Mouse (Mus musculus) embryo, embryonic 10 days (tissue): ENCODE data around the gene Klhl20.
"Not testable (repeated sequence)": the region's sequence is repeated elsewhere in the genome, so short reads cannot be mapped to it uniquely, and the experiment has no call there.

Source experiments
- DNase-seq: peaks from one replicate; pipeline ENCODE4 v3.0.0-alpha.2; 2015; ENCODE audit warnings: low spot score

Klhl20 gene

GRCm38 (mm10) chr1:161130726-161131664, at the start of gene Klhl20:
TSS of gene Klhl20 (minus strand) at chr1:161131511.
- peak; percentile 97 for DNase-seq

DNA sequence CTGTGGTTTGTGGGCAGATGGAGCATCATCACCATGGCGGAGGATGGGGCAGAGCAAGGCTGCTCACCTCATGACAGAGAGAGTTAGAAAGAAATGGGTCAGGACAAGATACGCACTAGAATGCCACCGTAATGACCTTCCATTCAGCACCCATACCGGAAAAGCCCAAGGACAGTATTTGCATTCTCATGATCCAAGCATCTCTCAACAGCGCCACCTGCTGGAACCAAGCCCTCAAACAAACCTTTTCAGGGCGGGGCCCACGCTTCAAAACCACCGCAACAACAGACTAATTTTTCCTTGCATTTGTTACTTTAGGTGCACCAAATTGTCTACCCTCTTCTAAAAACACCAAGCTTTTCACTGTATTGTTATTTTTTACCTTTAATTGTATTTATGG, 49.4 kb upstream of the Klhl20 start:
- DNase-seq: peak; percentile 72

DNA sequence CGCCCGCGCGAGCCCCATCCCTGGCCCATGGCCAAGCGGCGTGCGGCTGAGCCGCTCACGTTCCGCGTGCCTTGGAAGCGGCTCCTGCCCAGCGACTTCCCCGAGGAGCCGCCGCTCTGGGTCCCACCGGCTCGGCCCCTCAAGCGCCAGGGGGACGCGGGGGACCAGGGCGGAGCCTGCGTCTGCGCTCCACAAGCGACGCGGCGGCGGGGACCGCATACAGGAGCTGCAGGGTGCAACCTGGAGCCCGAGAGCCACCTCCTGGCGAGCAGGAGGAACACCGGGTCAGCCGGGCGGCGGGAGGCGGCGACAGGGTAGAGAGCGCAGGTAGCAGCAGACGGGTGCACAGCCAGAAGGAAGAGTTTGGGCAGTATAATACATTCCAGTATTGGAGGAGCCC, 39.3 kb upstream of the Klhl20 start:
- DNase-seq: peak; percentile 82

- DNase-seq: no peak
Measured at GRCm38 (mm10) chr1:161160266-161160665, 29.0 kb upstream of the Klhl20 start.

- no peak for DNase-seq
Measured at GRCm38 (mm10) chr1:161159214-161159613, 27.9 kb upstream of the Klhl20 start, which contains the start of gene Tex50. TSS of gene Tex50 (minus strand) at chr1:161159314.

DNA sequence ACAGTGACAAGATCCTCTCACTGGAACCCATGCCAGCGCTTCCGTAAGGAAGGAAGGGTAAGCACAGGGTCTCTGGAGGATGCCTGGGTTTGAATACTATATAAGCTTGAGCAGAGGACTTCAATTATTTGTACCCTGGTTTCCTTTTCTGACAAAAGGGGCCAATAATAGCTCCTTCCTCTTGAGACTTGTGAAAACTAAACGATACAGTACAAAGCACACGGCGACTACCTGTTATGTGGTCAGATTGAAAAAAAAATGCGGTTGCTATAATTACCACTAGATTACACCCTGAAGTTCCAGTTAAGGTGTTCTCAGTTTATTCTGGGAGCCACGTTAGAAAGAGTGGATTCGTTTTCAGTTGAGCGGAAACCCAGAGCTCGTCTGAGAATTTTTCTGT, 25.2 kb upstream of the Klhl20 start:
- no peak for DNase-seq

- DNase-seq: no peak
Measured at GRCm38 (mm10) chr1:161151098-161151497, 19.8 kb upstream of the Klhl20 start.

DNA sequence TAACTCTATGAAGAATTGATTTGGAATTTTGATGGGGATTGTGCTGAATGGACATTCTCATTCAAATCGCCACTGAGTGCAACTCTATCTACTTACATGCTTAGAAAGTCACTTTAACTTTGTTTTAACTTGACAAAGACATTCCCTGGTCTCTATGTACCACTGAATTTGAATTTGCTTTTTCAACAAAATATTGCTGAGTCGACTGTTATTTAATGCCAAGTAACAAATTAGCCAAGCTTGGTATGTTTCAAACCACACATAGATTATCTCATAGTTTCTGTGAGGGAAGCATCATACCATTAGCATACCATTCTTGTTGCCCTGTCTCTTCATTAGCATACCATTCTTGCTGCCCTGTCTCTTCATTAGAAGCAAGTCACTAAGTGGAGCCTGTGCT, 16.6 kb upstream of the Klhl20 start:
- DNase-seq: no peak

GRCm38 (mm10) chr1:161145611-161146010, 14.3 kb upstream of the Klhl20 start:
- not testable (repeated sequence) for DNase-seq

DNA sequence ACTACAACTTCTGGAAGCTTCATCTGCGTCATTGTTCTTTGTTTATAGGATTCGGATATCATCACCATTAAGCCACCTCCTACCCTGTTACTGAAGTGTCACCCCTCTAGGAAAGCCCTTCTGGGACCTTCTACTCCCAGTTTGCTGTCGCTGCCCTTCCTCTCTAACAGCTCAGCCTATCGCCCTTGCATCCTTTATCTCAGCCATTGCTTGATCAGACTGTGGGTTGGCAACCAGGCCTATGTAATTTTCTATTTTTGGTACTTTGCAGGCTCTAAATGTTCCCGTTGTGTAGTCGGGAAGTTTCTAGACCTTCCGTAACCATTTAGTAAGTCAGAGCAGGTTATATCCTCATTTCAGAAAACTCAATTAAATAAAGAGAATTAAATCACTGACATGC, 11.9 kb upstream of the Klhl20 start:
- no peak for DNase-seq

- peak; percentile 77 for DNase-seq
Measured at GRCm38 (mm10) chr1:161142531-161143159, 11.3 kb upstream of the Klhl20 start, which contains the start of gene Ankrd45. TSS of gene Ankrd45 (plus strand) at chr1:161142691.

DNA sequence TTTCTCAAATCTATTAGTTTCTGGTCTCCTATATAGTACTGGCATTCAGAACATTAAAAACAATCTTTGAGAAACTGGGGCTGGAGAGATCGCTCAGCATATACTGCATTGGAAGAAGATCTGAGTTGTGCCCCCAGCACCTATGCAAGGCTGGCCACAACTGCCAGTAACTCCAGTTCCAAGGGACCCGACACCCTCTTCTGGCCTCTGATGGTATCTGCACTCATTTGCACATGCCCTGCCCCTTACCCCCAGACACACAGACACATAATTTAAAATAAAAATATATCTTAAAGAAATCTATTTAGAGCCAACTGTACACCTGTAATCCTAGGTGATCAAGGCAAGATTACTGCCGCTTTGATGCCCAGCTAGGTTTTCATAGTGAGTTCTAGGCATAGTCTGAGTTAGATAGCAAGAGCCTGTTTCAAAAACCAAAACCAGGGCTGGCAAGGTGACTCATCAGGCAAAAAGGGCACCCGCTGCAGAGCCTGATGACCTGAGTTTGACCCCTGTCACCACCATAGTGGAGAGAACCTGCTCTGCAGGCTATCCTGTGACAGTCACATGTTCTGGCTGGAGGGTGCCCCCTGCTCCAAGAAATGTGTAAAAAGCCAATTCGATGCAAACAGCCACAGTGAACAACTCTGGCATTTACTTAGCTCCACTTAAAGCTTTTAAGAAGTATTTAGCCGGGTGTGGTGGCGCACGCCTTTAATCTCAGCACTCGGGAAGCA, 8.9 kb upstream of the Klhl20 start:
- DNase-seq: no peak

DNA sequence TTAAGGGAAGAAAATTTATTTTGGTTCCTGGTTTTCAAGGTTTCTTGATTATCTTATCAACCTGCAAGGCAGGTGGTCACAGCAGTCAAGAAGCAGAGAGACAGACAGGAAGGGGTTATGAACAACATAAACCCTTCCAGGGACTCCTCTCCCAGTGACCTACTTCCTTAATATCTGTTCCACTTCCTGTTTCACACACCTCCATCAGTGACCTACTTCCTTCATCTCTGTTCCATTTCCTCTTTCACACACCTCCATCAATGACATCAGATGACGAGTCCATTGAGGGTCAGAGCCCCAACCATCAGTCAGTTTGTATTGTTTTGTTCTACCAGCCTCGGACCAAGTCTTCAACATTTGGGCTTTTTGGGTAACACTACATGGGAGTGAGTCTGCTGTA, 8.2 kb upstream of the Klhl20 start:
- DNase-seq: no peak

GRCm38 (mm10) chr1:161126461-161126860, 4.8 kb downstream of the Klhl20 start:
- no peak for DNase-seq

DNA sequence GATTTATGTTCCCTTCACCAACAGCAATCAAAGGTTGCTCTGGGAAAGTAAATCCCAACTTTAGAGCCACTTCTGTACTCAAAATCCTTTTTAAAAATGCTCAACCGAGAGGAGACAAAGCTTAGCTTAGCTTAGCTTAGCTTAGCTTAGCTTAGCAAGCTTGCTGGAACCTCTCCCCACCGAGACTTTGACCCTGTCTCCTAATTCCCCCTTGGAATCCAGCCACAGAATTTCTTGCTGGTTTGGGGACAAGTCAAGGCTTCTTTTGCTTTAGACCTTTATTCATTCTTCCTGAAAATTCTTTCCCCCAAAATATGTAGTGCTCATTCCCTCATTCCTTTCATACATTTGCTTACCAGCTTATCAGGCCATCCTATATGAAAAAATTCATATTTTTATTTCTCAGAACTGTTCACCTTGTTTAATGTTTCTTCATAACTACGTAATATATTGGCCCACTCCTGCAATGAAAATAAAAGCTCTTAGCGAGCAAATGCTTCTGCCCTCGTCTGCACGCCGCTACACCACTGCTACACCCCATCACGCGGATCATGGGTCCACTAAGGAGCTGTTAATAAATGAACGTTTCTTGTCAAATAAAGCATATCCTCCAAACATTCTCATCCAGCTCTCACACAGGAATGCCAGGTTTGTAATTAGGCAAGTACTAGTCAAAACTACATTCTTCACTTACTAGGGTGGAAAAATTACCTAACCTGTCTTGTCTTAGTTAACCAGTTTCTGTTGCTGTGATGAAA, 8.5 kb downstream of the Klhl20 start:
- DNase-seq: no peak

GRCm38 (mm10) chr1:161114591-161114990, 16.7 kb downstream of the Klhl20 start:
- no peak for DNase-seq

GRCm38 (mm10) chr1:161109216-161109615, 22.1 kb downstream of the Klhl20 start:
- DNase-seq: no peak

DNA sequence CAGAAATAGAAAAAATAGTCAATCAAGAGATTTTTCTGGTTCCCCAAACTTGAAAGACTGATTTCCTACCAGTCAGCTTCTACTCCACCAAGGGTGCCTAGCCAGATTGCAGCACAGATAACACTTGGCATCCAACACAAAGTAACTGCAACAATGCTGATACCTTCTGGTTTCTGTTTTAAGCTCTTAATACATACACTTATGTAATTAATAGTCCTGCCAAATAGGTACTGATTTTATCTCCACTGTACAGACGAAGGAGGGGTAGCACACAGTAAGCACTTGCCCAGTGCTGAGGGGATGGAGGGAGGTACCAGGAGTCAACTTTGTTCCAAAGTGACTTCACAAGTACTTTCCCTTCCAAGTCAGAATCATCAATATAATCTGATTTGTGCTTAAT, 27.5 kb downstream of the Klhl20 start:
- no peak for DNase-seq

DNA sequence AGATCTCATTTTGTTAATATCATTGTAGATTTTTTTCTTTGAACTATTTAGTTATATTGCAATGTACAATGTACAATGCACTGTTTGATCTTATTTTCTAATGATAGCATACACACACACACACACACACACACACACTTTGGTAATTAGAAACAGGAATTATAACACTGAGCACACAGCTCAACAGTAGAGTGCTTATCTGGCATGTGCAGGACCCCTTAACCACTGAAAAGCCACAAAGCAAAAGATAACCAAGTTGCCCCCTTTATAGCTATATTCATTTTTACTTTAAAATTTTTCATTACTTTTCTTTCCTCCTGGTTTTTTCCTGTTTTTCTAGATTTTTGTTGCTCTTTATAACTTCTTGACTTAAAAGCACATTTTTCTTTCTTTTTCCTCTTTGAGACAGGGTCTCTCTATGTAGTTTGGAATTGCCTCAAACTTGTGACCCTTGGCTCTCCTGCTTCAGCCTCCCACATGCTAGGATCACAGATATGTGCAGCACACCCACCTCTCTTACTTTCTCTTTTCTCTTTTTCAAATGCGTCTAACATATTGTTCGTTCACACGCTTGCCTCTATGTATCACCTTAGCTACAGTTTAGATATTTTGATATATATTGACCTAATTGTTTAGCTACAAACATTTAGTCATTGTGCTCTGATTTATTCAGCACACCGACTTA, 31.4 kb downstream of the Klhl20 start:
- DNase-seq: no peak

- DNase-seq: no peak
Measured at GRCm38 (mm10) chr1:161077243-161077642, 54.1 kb downstream of the Klhl20 start.

DNA sequence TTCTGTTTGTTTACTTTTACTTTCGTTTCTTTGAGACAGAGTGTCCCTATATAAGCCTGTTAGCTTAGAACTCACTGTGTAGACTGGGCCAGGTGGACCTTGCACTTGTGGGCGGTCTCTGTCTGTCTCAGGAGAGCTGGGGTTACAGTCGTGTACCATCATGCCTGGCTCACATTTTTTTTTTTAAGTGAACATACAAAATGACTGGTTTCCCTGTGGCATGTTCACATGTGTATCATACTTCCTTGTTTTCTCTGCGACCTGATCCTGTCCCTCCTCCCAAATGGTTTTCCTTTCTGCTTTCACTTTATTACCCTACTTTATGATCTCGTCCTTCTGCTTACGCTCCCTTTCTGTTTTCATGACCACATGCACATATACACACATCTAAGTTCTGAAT, 55.1 kb downstream of the Klhl20 start:
- DNase-seq: no peak
